Mouse (Mus musculus): Measurements from ENCODE around the gene Ralgps2.

Gene Ralgps2

DNA sequence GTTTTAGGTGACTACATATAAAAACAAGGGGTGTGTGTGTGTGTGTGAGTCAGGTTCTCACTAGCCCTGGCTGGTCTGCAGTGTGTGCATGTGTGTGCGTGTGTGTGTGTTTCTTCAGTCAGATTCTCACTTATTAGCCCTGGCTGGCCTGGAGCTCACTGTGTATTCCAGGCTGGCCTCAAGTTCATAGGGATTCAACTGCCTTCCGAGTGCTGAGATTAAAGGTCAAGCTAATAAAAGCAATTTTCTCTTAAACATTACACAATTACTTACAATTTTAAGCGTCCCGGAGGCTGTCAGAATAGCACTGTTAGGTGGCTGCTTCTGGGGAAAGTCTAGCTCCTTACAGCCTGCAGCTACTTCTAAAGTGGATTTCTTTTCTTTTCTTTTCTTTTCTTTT lies 101.2 kb downstream of the Ralgps2 start, which contains the start of gene Angptl1:
TSS of gene Angptl1 (plus strand) at position 386 of the 400 bp plus-strand sequence.
- no peak for DNase-seq (ENCODE audit: low read depth, low spot score)

- DNase-seq (ENCODE audit: low read depth, low spot score) = no peak
Observed at GRCm38 (mm10) chr1:156819236-156819635, 120.2 kb downstream of the Ralgps2 start.

- no peak for DNase-seq (ENCODE audit: low read depth, low spot score)
Observed at GRCm38 (mm10) chr1:156813485-156813884, 125.9 kb downstream of the Ralgps2 start.

DNA sequence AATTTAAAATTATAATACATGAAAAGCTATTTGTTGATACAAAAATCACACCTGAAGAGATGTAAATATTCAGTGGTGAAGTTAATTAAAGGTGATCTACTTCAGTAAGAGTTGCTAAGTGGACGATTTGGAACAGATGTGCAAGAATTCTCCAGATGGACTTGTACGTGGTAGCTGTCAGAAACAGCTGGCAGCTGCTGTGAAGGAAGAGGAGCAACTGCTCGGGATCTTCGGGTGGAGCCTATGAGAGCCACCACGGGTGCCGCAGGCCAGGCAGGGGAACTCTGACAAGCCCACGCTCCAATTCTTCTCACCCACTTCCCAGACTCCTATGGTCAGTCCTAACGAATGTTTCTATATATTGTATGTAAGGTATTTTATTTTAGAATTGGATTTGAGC lies 126.7 kb downstream of the Ralgps2 start:
- no peak for DNase-seq (ENCODE audit: low read depth, low spot score)

DNA sequence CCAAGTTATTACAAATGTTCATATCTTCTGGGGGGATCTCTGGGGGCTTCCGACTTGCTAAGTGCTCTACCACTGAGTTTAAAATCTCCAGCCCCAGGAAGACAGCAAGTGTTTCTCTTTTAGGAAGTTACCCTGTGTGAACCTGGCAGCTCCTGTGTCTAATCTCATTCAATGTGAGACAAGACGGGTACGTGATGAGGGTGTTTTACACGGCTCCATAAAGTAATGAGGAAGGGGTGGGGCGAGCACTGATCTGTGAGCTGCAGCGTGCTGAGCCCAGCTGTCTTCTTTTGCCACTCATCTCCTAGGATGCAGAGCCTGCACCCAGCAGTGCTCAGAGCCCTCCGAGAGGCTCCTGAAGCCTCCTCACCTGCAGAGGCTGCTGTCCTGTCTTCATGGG lies 127.5 kb downstream of the Ralgps2 start:
- no peak for DNase-seq (ENCODE audit: low read depth, low spot score)

DNA sequence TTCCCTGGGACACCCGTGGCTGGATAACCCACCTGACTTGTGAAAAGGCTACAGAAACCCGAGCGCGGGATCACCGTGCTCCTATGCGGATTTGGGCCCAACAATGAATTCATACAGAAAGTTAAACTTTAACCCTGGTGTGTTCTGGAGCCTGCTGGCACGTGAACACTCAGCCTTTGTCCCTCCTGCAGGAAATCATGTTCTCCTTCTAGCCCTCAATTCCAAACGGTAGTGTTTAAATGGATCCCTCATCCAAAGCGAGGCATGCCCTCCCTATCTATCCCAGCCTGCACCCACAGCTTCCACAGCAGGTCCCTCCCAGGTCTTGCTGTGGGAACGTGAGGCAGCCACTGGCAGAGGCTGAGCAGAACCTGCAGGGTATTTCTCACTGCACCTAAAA lies 131.1 kb downstream of the Ralgps2 start:
- DNase-seq (ENCODE audit: low read depth, low spot score) = no peak

GRCm38 (mm10) chr1:156801276-156801675 lies 138.2 kb downstream of the Ralgps2 start:
- DNase-seq (ENCODE audit: low read depth, low spot score) = no peak

DNA sequence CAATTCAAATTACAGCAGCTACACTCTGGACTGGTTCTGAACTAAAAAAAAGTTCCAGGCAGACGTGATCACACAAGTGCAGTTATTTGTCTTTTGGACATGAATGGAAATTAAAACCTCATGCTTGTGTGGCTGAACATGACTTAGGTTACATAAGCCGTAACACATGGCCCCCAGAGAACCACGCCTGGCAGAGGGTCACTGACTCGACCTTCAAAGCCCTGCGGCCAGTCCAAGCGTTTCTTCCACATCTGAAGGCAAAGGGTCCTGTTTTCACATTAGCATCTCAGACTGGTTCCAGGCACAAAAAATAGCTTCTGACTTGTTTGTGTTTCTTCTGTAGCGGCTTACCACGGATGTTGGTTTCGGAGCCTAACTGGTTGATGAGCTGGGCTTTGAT lies 143.2 kb downstream of the Ralgps2 start:
- no peak for DNase-seq (ENCODE audit: low read depth, low spot score)

- no peak for DNase-seq (ENCODE audit: low read depth, low spot score)
Observed at GRCm38 (mm10) chr1:156789844-156790490, 149.5 kb downstream of the Ralgps2 start.

- no peak for DNase-seq (ENCODE audit: low read depth, low spot score)
Observed at GRCm38 (mm10) chr1:156787164-156787863, 152.1 kb downstream of the Ralgps2 start.

DNA sequence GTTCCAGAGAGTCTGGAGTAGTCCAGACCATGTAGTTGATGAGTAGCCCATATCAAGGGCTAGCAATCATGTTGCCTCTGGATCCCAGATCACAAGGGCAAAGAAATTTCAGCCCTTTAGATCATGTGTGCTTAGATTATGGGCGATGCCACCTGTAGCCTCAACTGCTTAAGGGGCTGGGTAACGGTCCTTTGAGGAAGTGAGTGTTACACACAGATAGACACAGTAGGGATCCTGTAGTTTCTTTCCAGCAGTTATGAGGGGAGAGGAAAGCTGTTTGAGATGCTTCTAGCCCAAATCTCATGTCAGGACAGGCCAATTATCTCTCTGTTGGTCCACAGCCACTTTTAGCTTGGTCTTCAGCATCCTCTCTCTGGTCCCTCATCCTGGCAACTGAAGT lies 153.4 kb downstream of the Ralgps2 start:
- no peak for DNase-seq (ENCODE audit: low read depth, low spot score)

DNA sequence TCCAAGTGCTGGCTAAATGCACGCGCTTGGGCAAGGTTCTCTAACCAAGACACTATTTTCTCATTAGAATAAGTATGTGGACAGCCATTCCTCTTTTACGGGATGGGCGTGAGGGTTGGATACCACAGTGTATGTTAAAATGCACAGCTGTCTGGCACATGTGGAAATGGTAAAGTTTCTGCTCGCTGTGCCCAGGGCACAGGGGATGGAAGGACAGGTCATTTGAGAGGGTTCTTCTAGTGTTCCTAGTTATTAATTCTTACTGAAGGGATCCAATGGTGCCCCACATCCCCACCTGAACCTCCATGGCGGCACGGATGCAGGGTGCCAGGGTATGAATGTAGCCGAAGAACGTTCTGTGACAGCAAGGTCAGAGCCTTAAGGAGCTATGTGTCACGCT lies 154.5 kb downstream of the Ralgps2 start:
- no peak for DNase-seq (ENCODE audit: low read depth, low spot score)

GRCm38 (mm10) chr1:156784116-156784515 lies 155.3 kb downstream of the Ralgps2 start:
- no peak for DNase-seq (ENCODE audit: low read depth, low spot score)

- DNase-seq (ENCODE audit: low read depth, low spot score) = no peak
Observed at GRCm38 (mm10) chr1:156781971-156782850, 157.2 kb downstream of the Ralgps2 start.

DNA sequence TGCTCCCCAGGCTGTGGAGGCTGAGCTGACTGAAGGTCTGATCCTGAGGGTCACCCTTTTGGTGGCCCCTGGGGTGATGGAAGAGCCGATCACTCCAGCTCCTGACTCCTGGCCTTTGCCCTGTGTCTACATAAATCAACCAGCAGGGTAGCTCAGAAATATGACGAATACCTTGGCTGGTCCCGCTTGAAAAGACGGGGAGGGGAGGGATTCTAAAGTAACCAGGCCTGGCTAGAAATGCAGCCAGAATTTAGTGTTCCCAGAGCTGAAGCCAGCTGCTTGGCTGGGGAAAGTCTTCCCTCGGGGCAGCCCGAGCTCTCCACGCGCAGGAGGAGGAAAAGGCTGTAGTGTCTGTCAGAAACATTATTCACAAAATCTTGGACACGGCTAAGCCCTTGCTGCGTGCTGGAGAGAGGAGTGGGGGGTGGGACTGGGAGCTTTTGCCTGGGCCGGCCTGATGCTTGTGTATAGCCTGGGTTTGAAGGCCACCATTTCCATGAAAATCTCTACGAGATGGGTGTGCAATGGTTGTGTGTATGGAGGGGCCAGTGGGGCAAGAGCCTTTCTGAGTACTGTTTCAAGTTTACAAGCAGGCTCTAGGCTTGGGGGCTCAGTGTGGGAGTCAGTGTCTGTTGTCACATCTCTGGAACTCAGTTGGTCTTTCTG lies 158.2 kb downstream of the Ralgps2 start:
- peak; percentile 75 for DNase-seq (ENCODE audit: low read depth, low spot score)

GRCm38 (mm10) chr1:156780234-156781005 lies 159.0 kb downstream of the Ralgps2 start:
- DNase-seq (ENCODE audit: low read depth, low spot score) = no peak

DNA sequence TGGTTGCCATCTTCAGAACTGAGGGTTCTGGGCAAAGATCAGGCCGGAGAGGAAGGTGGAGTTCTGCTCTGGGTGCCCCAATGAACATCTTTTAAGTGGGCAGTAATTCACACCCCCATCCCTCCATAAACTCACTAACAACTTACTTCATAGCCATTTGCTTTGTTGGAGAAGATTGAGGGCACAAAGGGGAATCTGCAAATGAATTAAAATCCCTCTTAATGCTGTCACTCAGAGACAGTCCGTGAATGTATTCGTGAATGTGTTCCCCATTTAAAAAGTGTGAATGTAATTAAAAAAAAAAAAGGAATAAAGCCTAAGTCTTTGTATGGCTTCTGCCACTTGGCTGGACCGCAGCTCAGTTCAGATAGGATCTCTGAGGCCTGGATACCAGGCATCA lies 159.8 kb downstream of the Ralgps2 start:
- no peak for DNase-seq (ENCODE audit: low read depth, low spot score)

- DNase-seq (ENCODE audit: low read depth, low spot score) = no peak
Observed at GRCm38 (mm10) chr1:156778977-156779376, 160.4 kb downstream of the Ralgps2 start.

DNA sequence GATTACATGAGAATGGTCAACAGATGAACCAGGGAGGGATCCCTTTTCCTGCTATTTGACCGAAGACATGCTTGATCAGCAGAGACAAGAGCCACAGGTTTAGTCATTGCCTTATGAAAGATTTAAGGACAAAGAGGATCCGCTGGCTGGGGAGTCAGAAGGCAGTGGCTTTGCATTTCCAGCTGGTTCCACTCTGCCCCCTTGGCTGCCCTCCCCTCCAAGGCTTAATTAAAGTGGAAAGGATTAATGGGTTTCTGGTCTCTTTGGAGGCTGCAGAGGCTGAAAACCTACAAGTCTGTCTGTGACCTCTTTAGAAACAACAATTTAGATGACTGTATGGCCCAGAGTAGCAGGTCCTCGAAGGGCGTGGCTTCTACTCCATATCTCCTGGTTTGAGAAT lies 161.5 kb downstream of the Ralgps2 start:
- DNase-seq (ENCODE audit: low read depth, low spot score) = no peak

DNA sequence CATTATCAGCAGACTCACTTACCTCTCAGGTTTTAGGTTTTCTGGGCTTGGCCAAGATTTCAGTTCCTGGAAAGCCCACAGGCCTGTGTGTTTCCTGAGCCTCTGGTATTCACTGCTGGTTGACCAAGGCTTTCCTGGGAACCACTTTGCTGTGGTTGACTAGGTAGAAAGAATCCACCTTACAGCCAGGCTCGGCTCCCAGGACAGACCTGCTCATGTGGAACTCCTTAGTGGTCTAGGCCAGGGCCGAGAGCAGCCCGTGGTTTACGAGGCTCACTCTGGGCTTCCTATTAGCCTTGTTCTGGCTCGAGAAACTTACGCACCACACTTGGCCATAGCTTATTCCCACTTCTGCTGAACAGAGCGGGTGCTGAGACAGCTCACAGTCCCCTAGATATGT lies 163.4 kb downstream of the Ralgps2 start:
- DNase-seq (ENCODE audit: low read depth, low spot score) = no peak

GRCm38 (mm10) chr1:156775190-156775589 lies 164.2 kb downstream of the Ralgps2 start:
- DNase-seq (ENCODE audit: low read depth, low spot score) = no peak

Measured in embryo, embryonic 11.5 days (tissue).